Mouse (Mus musculus): ENCODE measurements around the gene Pwp2. TPM values are rescaled to one million over a fixed set of nuclear protein-coding genes. Genes with fewer than 3 reads are reported as not detected.

The Pwp2 gene
- total RNA-seq, 2 experiments from 2014 or later, result 19.7 to 19.9 TPM

GRCm38 (mm10) chr10:78148834-78149766 lies 35.8 kb downstream of the Pwp2 start:
- TF ChIP-seq CTCF (conservative IDR thresholded peaks at IDR 0.05), result no peak
- H3K4me3 ChIP-seq, result no peak overlapping the region
- no peak overlapping the region for H3K27ac ChIP-seq
- no peak for DNase-seq (ENCODE audit: low spot score in 2 of 2)

- DNase-seq (ENCODE audit: low spot score in 2 of 2), result no peak
- Histone ChIP-seq H3K27ac (no peak overlapping the region), H3K4me3 (no peak overlapping the region)
- no peak for TF ChIP-seq CTCF (conservative IDR thresholded peaks at IDR 0.05)
These were observed 37.0 kb downstream of the Pwp2 start for GRCm38 (mm10) chr10:78147908-78148441.

- TF ChIP-seq CTCF (conservative IDR thresholded peaks at IDR 0.05), result no peak
- DNase-seq (ENCODE audit: low spot score in 2 of 2), result peak; percentile 37 to 62
- no peak overlapping the region for H3K4me3 ChIP-seq
- peak overlapping the region; percentile 75 for H3K27ac ChIP-seq
These were observed 41.0 kb downstream of the Pwp2 start for GRCm38 (mm10) chr10:78143727-78144505.

- TF ChIP-seq CTCF (conservative IDR thresholded peaks at IDR 0.05), result no peak
- H3K4me3 ChIP-seq, result no peak overlapping the region
These were observed 44.1 kb downstream of the Pwp2 start for GRCm38 (mm10) chr10:78140843-78141242.

GRCm38 (mm10) chr10:78140251-78140600 lies 44.7 kb downstream of the Pwp2 start:
- no peak for DNase-seq (ENCODE audit: low spot score in 2 of 2)
- no peak overlapping the region for H3K4me3 ChIP-seq
- TF ChIP-seq CTCF (conservative IDR thresholded peaks at IDR 0.05), result no peak
- H3K27ac ChIP-seq, result no peak overlapping the region

More at GRCm38 (mm10) chr10:78140843-78141242, 44.1 kb downstream of the Pwp2 start:
- H3K27ac ChIP-seq, result no peak overlapping the region
- no peak for DNase-seq (ENCODE audit: low spot score in 2 of 2)

- no peak for TF ChIP-seq CTCF (conservative IDR thresholded peaks at IDR 0.05)
- DNase-seq (ENCODE audit: low spot score in 2 of 2), result no peak
- Histone ChIP-seq H3K27ac (no peak overlapping the region), H3K4me3 (no peak overlapping the region)
These were observed 45.2 kb downstream of the Pwp2 start for GRCm38 (mm10) chr10:78139572-78140250.

GRCm38 (mm10) chr10:78138812-78139523 lies 46.0 kb downstream of the Pwp2 start:
- TF ChIP-seq CTCF (conservative IDR thresholded peaks at IDR 0.05), result no peak
- DNase-seq (ENCODE audit: low spot score in 2 of 2), result no peak
- Histone ChIP-seq H3K27ac (no peak overlapping the region), H3K4me3 (no peak overlapping the region)

- no peak overlapping the region for H3K27ac ChIP-seq
- H3K4me3 ChIP-seq, result no peak overlapping the region
- DNase-seq (ENCODE audit: low spot score in 2 of 2), result no peak
- no peak for TF ChIP-seq CTCF (conservative IDR thresholded peaks at IDR 0.05)
These were observed 47.8 kb downstream of the Pwp2 start for GRCm38 (mm10) chr10:78137191-78137590.

GRCm38 (mm10) chr10:78135947-78136346 lies 49.0 kb downstream of the Pwp2 start:
- no peak for DNase-seq (ENCODE audit: low spot score in 2 of 2)
- H3K27ac ChIP-seq, result no peak overlapping the region
- no peak for TF ChIP-seq CTCF (conservative IDR thresholded peaks at IDR 0.05)
- H3K4me3 ChIP-seq, result no peak overlapping the region

GRCm38 (mm10) chr10:78134975-78135798 lies 49.8 kb downstream of the Pwp2 start:
- no peak for DNase-seq (ENCODE audit: low spot score in 2 of 2)
- no peak for TF ChIP-seq CTCF (conservative IDR thresholded peaks at IDR 0.05)
- H3K27ac ChIP-seq, result no peak overlapping the region
- no peak overlapping the region for H3K4me3 ChIP-seq

- Histone ChIP-seq H3K4me3 (no peak overlapping the region), H3K27ac (no peak overlapping the region)
- no peak for TF ChIP-seq CTCF (conservative IDR thresholded peaks at IDR 0.05)
- DNase-seq (ENCODE audit: low spot score in 2 of 2), result no peak
These were observed 50.5 kb downstream of the Pwp2 start for GRCm38 (mm10) chr10:78134400-78134799.

All from layer of hippocampus, adult 2 months (tissue).